Mouse (Mus musculus) C2C12 (cell line): ENCODE measurements around the gene Cyp1b1. TPM values are rescaled to one million over a fixed set of nuclear protein-coding genes. Genes with fewer than 3 reads are reported as not detected.

Source experiments
- H3K27me3 ChIP-seq: one replicate; pipeline ENCODE4 v1.6.1; 2011; ENCODE audit not compliant: control insufficient read depth, insufficient read depth, insufficient read length
- H3K36me3 ChIP-seq: one replicate; pipeline ENCODE4 v1.6.1; 2011; ENCODE audit not compliant: control insufficient read depth, insufficient read depth
- H3K4me3 ChIP-seq: one replicate; pipeline ENCODE4 v1.5.1; 2011; ENCODE audit warnings: mild to moderate bottlenecking, control low read depth; ENCODE audit not compliant: poor library complexity, insufficient read depth, severe bottlenecking
- H3K79me2 ChIP-seq: one replicate; pipeline ENCODE4 v1.6.1; 2011; ENCODE audit not compliant: control insufficient read depth, insufficient read depth
- H3K79me3 ChIP-seq: one replicate; pipeline ENCODE4 v1.6.1; 2011; ENCODE audit warnings: low read depth, control low read depth
- H3ac ChIP-seq: one replicate; pipeline ENCODE3; 2011; ENCODE audit warnings: low read depth; ENCODE audit not compliant: control insufficient read depth, insufficient read length
- CEBPB ChIP-seq: IDR thresholded peaks from one replicate; pipeline ENCODE4 v1.6.1; 2011; ENCODE audit warnings: low read depth, mild to moderate bottlenecking, control low read depth, moderate library complexity
- CTCF ChIP-seq: IDR thresholded peaks from one replicate; pipeline ENCODE4 v1.5.1; 2011; ENCODE audit not compliant: control insufficient read depth, insufficient read depth, insufficient read length
- FOSL1 ChIP-seq: IDR thresholded peaks from one replicate; pipeline ENCODE4 v1.8.0; 2011; ENCODE audit warnings: mild to moderate bottlenecking, low read length; ENCODE audit not compliant: poor library complexity, insufficient read depth, severe bottlenecking
- MAX ChIP-seq: IDR thresholded peaks from one replicate; pipeline ENCODE4 v1.6.1; 2011; ENCODE audit warnings: mild to moderate bottlenecking, control low read depth
- MYOD1 ChIP-seq: IDR thresholded peaks from one replicate; pipeline ENCODE4 v1.6.1; 2011; ENCODE audit warnings: low read depth; ENCODE audit not compliant: control insufficient read depth, insufficient read length
- MYOG ChIP-seq: IDR thresholded peaks from one replicate; pipeline ENCODE4 v1.6.1; 2011; ENCODE audit not compliant: control insufficient read depth, insufficient read length; ENCODE audit errors: extremely low read depth
- USF1 ChIP-seq: IDR thresholded peaks from one replicate; pipeline ENCODE4 v1.6.1; 2011; ENCODE audit warnings: low read depth, mild to moderate bottlenecking, control low read depth, moderate library complexity
- polyA plus RNA-seq: library from polyadenylated mRNA; unstranded; fragments of >200 nt; fragmentation: generic; extraction: Trizol; gene quantifications from one replicate; pipeline ENCODE4 v1.2.1, GENCODE M21; 2012; ENCODE audit warnings: missing spikeins

The Cyp1b1 gene
- polyA plus RNA-seq, 1 experiment, result 8.8 TPM

GRCm38 (mm10) chr17:79661848-79662247 lies 53.0 kb downstream of the Cyp1b1 start:
- Histone ChIP-seq H3K79me3 (no peaks in the 10 kb centered on the region), H3K36me3 (no peaks in the 10 kb centered on the region), H3K4me3 (no peak overlapping the region), H3K27me3 (no peaks in the 10 kb centered on the region), H3ac (no peak overlapping the region), H3K79me2 (no peaks in the 10 kb centered on the region)
- TF ChIP-seq FOSL1 (no peak), MYOD1 (no peak), CEBPB (no peak)

- TF ChIP-seq MYOG, result no peak
- no peak overlapping the region for H3ac ChIP-seq
- no peak overlapping the region for H3K4me3 ChIP-seq
These were observed 53.5 kb downstream of the Cyp1b1 start for GRCm38 (mm10) chr17:79661387-79661786.

GRCm38 (mm10) chr17:79658863-79659262 lies 56.0 kb downstream of the Cyp1b1 start:
- Histone ChIP-seq H3K79me2 (no peaks in the 10 kb centered on the region), H3K79me3 (no peaks in the 10 kb centered on the region), H3K27me3 (no peaks in the 10 kb centered on the region), H3ac (no peak overlapping the region), H3K4me3 (no peak overlapping the region), H3K36me3 (no peaks in the 10 kb centered on the region)
- TF ChIP-seq CEBPB (no peak), USF1 (no peak), MYOD1 (no peak), MYOG (no peak), CTCF (no peak), MAX (no peak), FOSL1 (no peak)

More at GRCm38 (mm10) chr17:79661387-79661786, 53.5 kb downstream of the Cyp1b1 start:
- Histone ChIP-seq H3K27me3 (no peaks in the 10 kb centered on the region), H3K36me3 (no peaks in the 10 kb centered on the region), H3K79me2 (no peaks in the 10 kb centered on the region), H3K79me3 (no peaks in the 10 kb centered on the region)

- H3K4me3 ChIP-seq, result no peak overlapping the region
- no peaks in the 10 kb centered on the region for H3K79me3 ChIP-seq
- TF ChIP-seq MYOD1 (no peak), CEBPB (no peak), CTCF (no peak), MAX (no peak), MYOG (no peak)
- H3K79me2 ChIP-seq, result no peaks in the 10 kb centered on the region
- no peak overlapping the region for H3ac ChIP-seq
- no peaks in the 10 kb centered on the region for H3K27me3 ChIP-seq
- H3K36me3 ChIP-seq, result no peaks in the 10 kb centered on the region
These were observed 56.4 kb downstream of the Cyp1b1 start for GRCm38 (mm10) chr17:79658452-79658851.

GRCm38 (mm10) chr17:79657785-79658184 lies 57.1 kb downstream of the Cyp1b1 start:
- Histone ChIP-seq H3K79me3 (no peaks in the 10 kb centered on the region), H3ac (no peak overlapping the region), H3K36me3 (no peaks in the 10 kb centered on the region), H3K79me2 (no peaks in the 10 kb centered on the region), H3K4me3 (no peak overlapping the region), H3K27me3 (no peaks in the 10 kb centered on the region)
- no peak for TF ChIP-seq USF1
- no peak for TF ChIP-seq MAX
- TF ChIP-seq MYOG, result no peak
- no peak for TF ChIP-seq MYOD1
- no peak for TF ChIP-seq FOSL1
- TF ChIP-seq CEBPB, result no peak
- TF ChIP-seq CTCF, result no peak

GRCm38 (mm10) chr17:79654187-79654586 lies 60.7 kb downstream of the Cyp1b1 start:
- H3ac ChIP-seq, result no peak overlapping the region
- no peaks in the 10 kb centered on the region for H3K27me3 ChIP-seq
- H3K79me2 ChIP-seq, result no peaks in the 10 kb centered on the region
- no peaks in the 10 kb centered on the region for H3K36me3 ChIP-seq
- TF ChIP-seq MYOG (no peak), MYOD1 (no peak), CEBPB (no peak), FOSL1 (no peak), USF1 (no peak), CTCF (no peak), MAX (no peak)
- no peaks in the 10 kb centered on the region for H3K79me3 ChIP-seq
- no peak overlapping the region for H3K4me3 ChIP-seq
